Mouse (Mus musculus) hindbrain, embryonic 16.5 days (tissue): ENCODE measurements at regions not wholly inside any gene's neighbourhood (a gene's known extent, or its start where the extent isn't known, plus 50 kb on each side); places are given as distances from the start of the nearest gene placed in this dataset.

Experiments
- ATAC-seq: fragments of 200-750 bp; cut with Nextera tagmentation; 2 replicates; pipeline ENCODE4 v1.8.0; 2017; ENCODE audit warnings: moderate TSS enrichment, moderate library complexity
- H3K27ac ChIP-seq: fragments of 300-500 bp; sonication (generic); 2 replicates; pipeline ENCODE4 v1.5.1; 2014; ENCODE audit warnings: low read depth, mild to moderate bottlenecking, control low read depth, low read length, moderate library complexity
- H3K27me3 ChIP-seq: fragments of 300-500 bp; sonication (generic); replicated peaks from 2 replicates; pipeline ENCODE4 v1.6.1; 2014; ENCODE audit warnings: low read length; ENCODE audit not compliant: control insufficient read depth, insufficient read depth
- H3K36me3 ChIP-seq: fragments of 300-500 bp; sonication (generic); 2 replicates; pipeline ENCODE4 v1.6.1; 2014; ENCODE audit warnings: mild to moderate bottlenecking, low read length, moderate library complexity, mixed read lengths; ENCODE audit not compliant: control insufficient read depth, insufficient read depth
- H3K4me1 ChIP-seq: fragments of 300-500 bp; sonication (generic); 2 replicates; pipeline ENCODE4 v1.6.1; 2014; ENCODE audit warnings: low read depth, low read length; ENCODE audit not compliant: control insufficient read depth, insufficient read depth
- H3K4me2 ChIP-seq: fragments of 300-500 bp; sonication (generic); 2 replicates; pipeline ENCODE4 v1.6.1; 2014; ENCODE audit warnings: mild to moderate bottlenecking, low read length, control low read depth, moderate library complexity
- H3K4me3 ChIP-seq: fragments of 300-500 bp; sonication (generic); 2 replicates; pipeline ENCODE4 v1.5.1; 2014; ENCODE audit warnings: mild to moderate bottlenecking, low read length, control low read depth, moderate library complexity
- H3K9ac ChIP-seq: fragments of 300-500 bp; sonication (generic); 2 replicates; pipeline ENCODE4 v1.6.1; 2014; ENCODE audit warnings: low read depth, mild to moderate bottlenecking, control low read depth, low read length, moderate library complexity
- H3K9me3 ChIP-seq: fragments of 300-500 bp; sonication (generic); 2 replicates; pipeline ENCODE4 v1.6.1; 2014; ENCODE audit warnings: mild to moderate bottlenecking, low read length, moderate library complexity; ENCODE audit not compliant: control insufficient read depth
- WGBS: fragments of 180-500 bp; shearing (Covaris S2); extraction: QIAGEN DNeasy Blood & Tissue Kit; methylation state at CpG from one replicate; pipeline ENCODE4 v1.1.7; 2014; 5-methylcytosine and 5-hydroxymethylcytosine counted together

DNA sequence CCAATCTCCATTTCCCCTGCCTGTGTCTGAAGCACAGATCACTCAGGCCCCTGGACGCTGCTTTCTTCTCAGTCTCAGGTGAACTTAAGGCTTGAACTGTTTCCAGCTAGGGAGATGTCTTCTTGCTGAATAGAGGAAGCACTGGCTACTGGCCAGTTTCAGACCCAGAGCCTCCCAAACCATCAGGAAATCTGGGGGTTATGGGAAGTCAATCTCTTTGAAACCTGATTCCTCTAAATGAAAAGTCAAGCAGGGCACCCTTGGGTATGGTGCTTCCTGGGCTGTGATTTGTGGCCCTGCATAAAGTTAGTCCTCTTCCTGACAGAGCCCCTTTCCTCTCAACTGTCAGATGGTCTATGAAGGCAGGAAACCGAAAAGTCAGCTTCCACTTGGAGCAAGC, 208.2 kb downstream of the Sptssa start:
- no peaks in the 10 kb centered on the region for H3K9me3 ChIP-seq
- no peak overlapping the region for H3K27ac ChIP-seq
- H3K4me1 ChIP-seq = no peaks in the 10 kb centered on the region
- WGBS = 79% methylated on average over 2 of the region's 2 CpGs
- H3K9ac ChIP-seq = no peak overlapping the region
- H3K4me3 ChIP-seq = no peak overlapping the region
- H3K27me3 ChIP-seq = no peaks in the 10 kb centered on the region
- no peak overlapping the region for H3K4me2 ChIP-seq
- no peak for ATAC-seq
- no peaks in the 10 kb centered on the region for H3K36me3 ChIP-seq

- no peaks in the 10 kb centered on the region for H3K27me3 ChIP-seq
- H3K27ac ChIP-seq = no peak overlapping the region
- H3K4me1 ChIP-seq = no peaks in the 10 kb centered on the region
- no peak overlapping the region for H3K9ac ChIP-seq
- H3K4me2 ChIP-seq = no peak overlapping the region
- H3K4me3 ChIP-seq = no peak overlapping the region
- 78% methylated on average over 3 of the region's 3 CpGs for WGBS
- H3K9me3 ChIP-seq = no peaks in the 10 kb centered on the region
- ATAC-seq = no peak
- H3K36me3 ChIP-seq = no peaks in the 10 kb centered on the region
Measured at GRCm38 (mm10) chr12:54447354-54447753, 209.0 kb downstream of the Sptssa start.

- H3K27ac ChIP-seq = no peak overlapping the region
- H3K9me3 ChIP-seq = no peaks in the 10 kb centered on the region
- no peak overlapping the region for H3K9ac ChIP-seq
- no peaks in the 10 kb centered on the region for H3K4me1 ChIP-seq
- no peaks in the 10 kb centered on the region for H3K36me3 ChIP-seq
- no peak for ATAC-seq
- no peak overlapping the region for H3K4me3 ChIP-seq
- 94% methylated on average over 7 of the region's 7 CpGs for WGBS
- no peaks in the 10 kb centered on the region for H3K27me3 ChIP-seq
- no peak overlapping the region for H3K4me2 ChIP-seq
Measured at GRCm38 (mm10) chr12:54446356-54446755, 210.0 kb downstream of the Sptssa start.

GRCm38 (mm10) chr12:54444416-54444815, 212.0 kb downstream of the Sptssa start:
- no peak for ATAC-seq
- Histone ChIP-seq H3K9me3 (no peaks in the 10 kb centered on the region), H3K4me3 (no peak overlapping the region), H3K4me1 (no peaks in the 10 kb centered on the region), H3K36me3 (no peaks in the 10 kb centered on the region), H3K27ac (no peak overlapping the region), H3K9ac (no peak overlapping the region), H3K27me3 (no peaks in the 10 kb centered on the region), H3K4me2 (no peak overlapping the region)
- WGBS = 49% methylated on average over 4 of the region's 4 CpGs

- Histone ChIP-seq H3K9me3 (no peaks in the 10 kb centered on the region), H3K4me2 (no peak overlapping the region)
Measured at GRCm38 (mm10) chr12:54443285-54443684, 213.1 kb downstream of the Sptssa start.

DNA sequence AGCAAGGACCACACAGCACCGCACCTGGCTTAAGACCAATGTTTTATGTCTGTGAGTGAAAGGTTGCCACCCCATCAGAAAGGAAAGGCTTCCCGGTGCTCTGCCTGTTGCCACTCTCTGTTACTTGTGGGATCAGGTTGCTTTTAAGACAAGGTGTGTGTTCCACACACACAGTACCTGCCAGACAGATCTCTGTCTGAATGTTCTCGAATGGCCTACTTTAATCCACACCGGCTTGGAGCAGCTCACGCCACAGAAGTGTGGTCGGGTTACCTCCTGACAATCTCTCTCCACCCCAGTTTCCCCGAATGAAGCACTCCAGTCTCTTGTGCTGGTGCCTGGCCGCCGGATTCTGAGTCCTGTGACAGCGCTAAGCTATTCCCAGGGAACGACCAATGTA, 214.0 kb downstream of the Sptssa start:
- Histone ChIP-seq H3K4me3 (no peak overlapping the region), H3K27me3 (no peaks in the 10 kb centered on the region), H3K36me3 (no peaks in the 10 kb centered on the region), H3K27ac (no peak overlapping the region), H3K9me3 (no peaks in the 10 kb centered on the region), H3K4me1 (no peaks in the 10 kb centered on the region), H3K4me2 (no peak overlapping the region), H3K9ac (no peak overlapping the region)
- 78% methylated on average over 11 of the region's 11 CpGs for WGBS
- no peak for ATAC-seq

More at GRCm38 (mm10) chr12:54443285-54443684, 213.1 kb downstream of the Sptssa start:
- no peaks in the 10 kb centered on the region for H3K4me1 ChIP-seq
- H3K36me3 ChIP-seq = no peaks in the 10 kb centered on the region
- no peak overlapping the region for H3K4me3 ChIP-seq
- 74% methylated on average over 2 of the region's 2 CpGs for WGBS
- ATAC-seq = no peak
- H3K27me3 ChIP-seq = no peaks in the 10 kb centered on the region
- no peak overlapping the region for H3K9ac ChIP-seq
- no peak overlapping the region for H3K27ac ChIP-seq

GRCm38 (mm10) chr12:54440851-54441593, 215.4 kb downstream of the Sptssa start:
- no peak overlapping the region for H3K4me3 ChIP-seq
- H3K9me3 ChIP-seq = no peaks in the 10 kb centered on the region
- no peak overlapping the region for H3K27ac ChIP-seq
- no peaks in the 10 kb centered on the region for H3K4me1 ChIP-seq
- no peak for ATAC-seq
- H3K36me3 ChIP-seq = no peaks in the 10 kb centered on the region
- no peaks in the 10 kb centered on the region for H3K27me3 ChIP-seq
- H3K9ac ChIP-seq = no peak overlapping the region
- H3K4me2 ChIP-seq = no peak overlapping the region
- 81% methylated on average over 6 of the region's 6 CpGs for WGBS

DNA sequence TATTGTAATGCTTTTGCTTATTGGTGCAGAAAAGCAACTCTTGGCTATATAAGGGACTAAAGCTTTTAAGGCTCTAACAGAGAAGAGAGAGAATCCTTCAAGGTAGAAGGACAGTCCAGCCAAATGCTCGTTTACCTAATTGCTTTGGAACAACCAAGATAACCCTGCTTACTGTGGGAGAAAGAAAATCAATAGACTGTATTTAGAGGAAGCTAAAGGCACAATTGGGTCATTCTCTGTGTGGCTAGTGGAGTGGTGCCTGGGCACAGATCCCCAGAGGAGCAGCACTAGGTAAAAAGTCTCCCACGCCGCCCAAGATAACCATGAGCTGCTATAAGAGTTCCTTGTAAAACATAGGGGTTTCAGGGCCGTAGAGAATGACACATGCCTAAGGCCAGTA, 217.6 kb downstream of the Sptssa start:
- Histone ChIP-seq H3K27me3 (no peaks in the 10 kb centered on the region), H3K27ac (no peak overlapping the region), H3K4me2 (no peak overlapping the region), H3K9me3 (no peaks in the 10 kb centered on the region), H3K4me1 (no peaks in the 10 kb centered on the region), H3K36me3 (no peaks in the 10 kb centered on the region), H3K9ac (no peak overlapping the region), H3K4me3 (no peak overlapping the region)
- no peak for ATAC-seq
- 83% methylated on average over 4 of the region's 4 CpGs for WGBS

DNA sequence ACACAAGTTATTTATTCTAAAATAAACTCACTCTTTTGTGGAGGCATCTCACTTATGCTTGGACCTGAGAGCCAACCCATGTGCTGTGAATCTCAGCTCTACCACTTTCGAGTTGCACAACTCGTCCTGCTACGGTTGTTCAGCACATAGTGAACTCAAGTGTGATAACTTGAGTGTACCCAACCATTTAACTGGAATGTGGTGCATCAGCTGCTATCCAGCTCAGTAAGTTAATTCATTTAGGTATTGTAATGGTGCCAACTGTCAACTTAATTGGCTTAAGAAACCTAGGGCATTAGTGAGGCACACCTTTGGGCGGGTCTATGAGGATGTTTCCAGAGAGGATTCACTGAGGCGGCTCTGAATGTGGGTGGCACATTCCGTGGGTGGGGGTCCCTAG, 221.6 kb upstream of the Egln3 start:
- 82% methylated on average over 6 of the region's 6 CpGs for WGBS
- Histone ChIP-seq H3K9ac (no peak overlapping the region), H3K27me3 (no peaks in the 10 kb centered on the region), H3K36me3 (no peaks in the 10 kb centered on the region), H3K4me1 (no peaks in the 10 kb centered on the region), H3K4me2 (no peak overlapping the region), H3K9me3 (no peaks in the 10 kb centered on the region), H3K27ac (no peak overlapping the region), H3K4me3 (no peak overlapping the region)
- ATAC-seq = no peak
